Mouse (Mus musculus): ENCODE results near the gene Nol4l.
"Not testable (repeated sequence)": the region's sequence is repeated elsewhere in the genome, so short reads cannot be mapped to it uniquely, and the experiment has no call there.

Gene Nol4l

DNA sequence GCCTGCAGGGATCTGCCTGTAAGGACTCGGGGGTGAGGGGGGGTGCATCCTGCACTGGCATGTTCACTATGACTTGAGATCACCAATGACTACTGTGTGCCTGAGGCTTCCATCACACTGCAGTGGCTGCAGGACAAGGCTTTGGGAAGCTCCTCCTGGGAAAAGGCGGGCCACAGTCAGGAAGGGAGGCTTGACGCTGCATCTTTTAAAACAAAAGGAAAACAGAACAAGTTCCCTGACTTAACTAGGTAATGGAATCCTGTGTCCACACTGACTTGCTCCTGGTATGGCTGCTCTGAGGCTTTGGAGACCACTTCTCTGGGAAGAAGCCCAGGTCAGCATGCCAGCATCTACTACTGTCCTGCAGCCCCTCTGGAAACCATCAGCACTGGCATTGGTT is 120.8 kb downstream of the Nol4l start:
- no peak for DNase-seq

DNA sequence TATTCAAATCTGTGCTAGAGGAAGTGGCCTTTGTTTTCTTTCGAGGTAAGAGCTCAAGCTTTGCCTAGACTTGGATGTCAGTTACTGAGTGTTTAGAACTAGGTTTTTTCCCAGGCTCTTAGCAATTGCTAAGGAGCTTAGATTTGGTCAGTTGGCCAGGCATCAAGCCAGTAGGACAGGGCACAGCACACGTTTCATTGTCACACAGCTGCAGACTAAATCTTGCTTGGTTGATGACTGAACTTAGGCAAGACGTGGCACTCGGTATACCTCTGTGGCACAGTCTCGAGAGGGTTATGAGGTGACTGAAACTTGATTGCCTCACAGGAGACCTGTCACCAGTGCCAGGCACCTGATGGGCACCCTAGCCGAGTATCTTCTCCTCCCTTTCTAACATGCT is 122.9 kb downstream of the Nol4l start:
- DNase-seq, result no peak

DNA sequence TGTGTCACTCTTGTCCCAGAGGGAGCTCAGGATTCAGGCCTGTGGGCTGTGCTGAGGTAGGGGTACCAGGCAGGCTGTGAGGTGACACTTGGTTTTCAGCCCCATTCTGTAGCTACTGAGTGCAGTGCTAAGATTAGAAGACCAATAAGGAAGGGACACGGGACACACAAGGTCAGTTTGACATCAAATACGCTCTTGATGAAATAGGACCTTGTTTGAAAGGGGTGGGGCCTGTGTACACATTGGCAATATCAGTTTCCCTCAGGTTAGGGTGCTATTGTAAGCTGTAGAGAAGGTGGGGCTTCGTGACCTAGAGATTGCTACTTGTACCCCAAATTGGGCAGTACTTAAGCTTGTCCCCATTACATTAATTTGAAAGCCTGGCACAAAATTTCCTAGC is 124.9 kb downstream of the Nol4l start:
- DNase-seq, result no peak

DNA sequence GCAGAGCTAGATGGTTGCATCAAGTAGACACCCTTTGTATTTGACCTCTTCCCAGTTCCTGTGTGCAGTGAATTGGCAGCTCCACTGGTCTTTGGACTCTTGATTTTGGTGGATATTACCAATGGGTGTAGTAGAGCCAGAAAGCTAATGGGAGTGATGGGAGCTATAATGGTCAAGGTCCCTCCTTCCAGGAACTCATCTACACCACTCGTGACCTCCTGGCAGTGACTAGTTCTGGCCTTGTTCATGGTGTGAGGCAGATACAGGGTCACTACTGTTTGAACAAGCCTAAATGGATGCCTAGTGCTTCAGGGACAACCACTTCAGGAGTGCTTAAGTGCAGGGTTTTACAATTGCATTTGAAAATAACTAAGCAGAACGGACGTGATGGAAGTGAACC is 125.7 kb downstream of the Nol4l start:
- DNase-seq, result no peak

DNA sequence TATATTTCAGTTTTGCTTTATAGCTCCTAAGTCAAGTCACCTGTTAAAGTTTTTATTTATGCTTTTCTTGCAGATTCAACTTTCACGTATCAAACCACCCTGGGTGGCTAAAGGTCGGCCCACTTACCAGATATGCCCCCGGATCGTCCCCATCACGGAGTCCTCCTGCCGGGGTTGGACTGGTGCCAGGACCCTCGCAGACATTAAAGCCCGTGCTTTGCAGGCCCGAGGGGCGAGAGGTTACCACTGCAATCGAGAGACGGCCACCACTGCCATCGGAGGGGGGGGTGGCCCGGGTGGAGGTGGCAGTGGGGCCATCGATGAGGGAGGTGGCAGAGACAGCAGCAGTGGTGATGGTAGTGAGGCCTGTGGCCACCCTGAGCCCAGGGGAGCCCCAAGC is 130.6 kb downstream of the Nol4l start:
- DNase-seq, result no peak

DNA sequence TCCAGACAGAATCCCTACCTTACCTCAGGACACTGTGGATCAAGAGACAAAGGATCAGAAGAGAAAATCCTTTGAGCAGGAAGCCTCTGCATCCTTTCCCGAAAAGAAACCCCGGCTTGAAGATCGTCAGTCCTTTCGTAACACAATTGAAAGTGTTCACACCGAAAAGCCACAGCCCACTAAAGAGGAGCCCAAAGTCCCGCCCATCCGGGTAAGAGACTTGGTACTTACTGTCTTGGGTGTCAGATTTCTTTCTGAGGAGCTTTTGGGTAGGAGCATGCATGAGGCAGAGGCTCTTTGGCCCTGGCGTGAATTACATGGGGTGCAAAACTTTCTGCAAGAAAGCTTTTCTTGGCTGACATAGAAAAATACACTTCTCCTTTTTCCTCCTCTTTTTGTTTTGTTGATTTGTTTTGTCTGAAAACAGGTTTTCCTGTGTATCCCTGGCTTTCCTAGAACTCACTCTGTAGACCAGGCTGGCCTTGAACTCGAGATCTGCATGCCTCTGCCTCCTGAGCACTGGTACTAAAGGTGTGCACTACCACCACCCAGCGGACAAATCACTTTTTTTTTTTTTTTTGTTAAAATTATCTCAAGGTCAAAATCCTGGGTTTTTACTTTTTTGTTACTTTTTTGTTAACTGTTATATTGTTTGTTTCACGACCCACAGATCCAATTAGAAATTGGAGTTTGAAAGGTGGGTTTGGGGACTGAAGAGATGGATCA is 131.8 kb downstream of the Nol4l start:
- DNase-seq, result no peak

DNA sequence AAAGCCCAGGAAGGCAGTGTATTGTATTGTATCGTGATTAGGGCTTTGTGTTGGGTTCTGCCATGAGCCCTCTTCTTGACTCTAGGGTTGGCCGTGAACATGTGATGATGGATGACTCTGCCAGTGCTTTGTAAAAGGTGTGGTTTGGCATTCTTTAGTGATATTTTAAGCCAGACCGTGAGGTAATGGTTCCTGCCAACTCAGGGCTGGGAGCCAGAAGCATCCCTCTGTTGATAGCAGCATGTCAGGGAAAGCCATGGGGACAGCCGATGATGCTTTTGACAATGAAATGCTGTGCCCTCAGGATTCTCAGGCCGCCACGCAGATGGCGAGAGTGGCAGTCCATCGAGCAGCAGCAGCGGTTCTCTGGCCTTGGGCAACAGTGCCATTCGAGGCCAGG is 136.7 kb downstream of the Nol4l start:
- no peak for DNase-seq

DNA sequence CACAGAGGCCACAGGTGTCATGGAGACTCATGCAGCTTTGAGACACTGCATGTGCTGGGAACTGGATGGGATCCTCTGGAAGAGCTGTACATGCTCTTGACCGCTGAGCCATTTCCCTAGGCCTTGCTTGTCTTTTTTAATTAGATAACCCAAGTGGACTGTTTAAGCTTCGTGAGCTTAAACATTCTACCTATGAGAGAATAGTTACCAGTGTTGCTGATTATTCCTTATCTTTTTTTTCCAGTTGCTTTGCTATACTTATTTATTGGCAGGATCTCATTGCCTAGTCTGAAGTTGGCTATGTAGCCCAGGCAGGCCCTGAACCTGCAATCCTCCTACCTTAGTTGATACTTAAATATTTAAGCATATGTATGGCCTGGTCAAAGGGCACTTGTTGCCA is 139.9 kb downstream of the Nol4l start:
- DNase-seq, result no peak

DNA sequence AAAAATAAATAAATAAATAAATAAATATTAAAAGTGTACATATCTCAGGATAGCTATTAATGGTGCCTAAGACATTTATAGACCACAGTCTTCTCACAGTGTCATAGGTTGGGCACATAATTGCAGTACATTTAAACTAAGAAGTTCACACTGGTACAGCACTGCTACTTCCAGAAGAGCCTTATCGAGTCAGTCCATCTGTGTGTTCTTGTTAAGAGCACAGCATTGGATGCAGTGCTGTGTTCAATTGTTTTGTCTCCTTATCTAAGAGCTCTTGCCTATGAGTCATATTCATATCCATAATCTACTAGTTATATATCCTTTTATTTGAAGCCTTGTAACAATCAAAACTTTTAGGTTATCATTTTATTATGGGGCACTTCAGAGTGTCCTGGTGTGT is 149.3 kb downstream of the Nol4l start:
- no peak for DNase-seq

DNA sequence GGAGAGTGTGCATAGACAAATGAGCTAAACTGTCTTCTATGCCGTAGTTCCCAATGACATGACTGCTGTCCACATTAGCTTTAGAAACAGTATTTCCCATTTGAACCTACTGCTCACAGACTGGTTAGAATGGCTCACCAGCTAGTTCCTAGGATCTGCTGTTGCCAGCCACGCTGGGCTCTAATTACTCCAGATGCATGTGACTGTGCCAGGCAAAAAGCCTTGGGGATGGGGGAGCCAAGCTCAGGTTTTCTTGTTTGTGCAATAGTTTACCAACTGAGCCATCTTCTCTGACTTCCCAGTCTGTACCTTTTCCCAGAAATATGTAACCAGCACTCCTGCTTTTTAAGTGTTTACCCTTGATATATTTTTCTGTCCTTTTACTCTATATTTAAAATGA is 154.4 kb downstream of the Nol4l start:
- no peak for DNase-seq

DNA sequence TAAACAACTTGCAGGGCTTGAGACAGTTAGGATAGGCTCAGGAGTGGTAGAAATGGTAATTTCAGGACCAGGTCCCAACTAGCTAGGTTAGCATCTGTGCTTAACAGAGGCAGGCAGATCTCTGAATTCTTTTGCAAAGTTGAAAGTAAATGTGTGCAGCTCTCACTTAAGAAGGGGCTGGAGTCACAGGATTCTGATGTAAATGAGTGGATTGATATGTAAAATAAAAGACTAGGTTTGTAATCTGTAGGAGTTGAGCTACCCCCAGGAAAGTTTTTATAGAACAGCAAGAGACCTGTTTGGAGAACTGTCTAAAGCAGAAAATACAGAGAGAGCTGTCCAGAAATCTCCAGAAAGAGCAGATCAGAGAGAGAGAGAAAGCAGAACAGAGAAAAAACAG is 158.9 kb downstream of the Nol4l start:
- no peak for DNase-seq

DNA sequence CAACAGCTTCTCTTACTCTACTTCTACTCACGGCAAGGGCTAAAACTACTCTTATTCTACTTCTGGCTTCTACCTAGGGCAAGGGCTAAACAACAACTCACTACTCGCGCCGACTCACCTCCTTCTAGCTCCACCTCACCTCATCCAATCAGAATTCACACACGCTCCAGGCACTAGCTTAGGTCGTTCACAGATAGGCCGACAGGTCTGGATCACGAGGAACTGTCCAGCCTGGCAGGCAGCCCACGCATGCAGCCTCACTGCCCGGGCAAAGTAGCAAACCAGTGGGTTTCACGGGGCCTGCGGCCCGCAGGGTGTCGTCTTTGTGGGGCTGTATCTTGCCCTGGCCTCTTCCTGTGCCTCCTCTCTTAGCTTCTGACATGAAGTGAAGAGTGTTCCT is 165.2 kb downstream of the Nol4l start:
- DNase-seq, result not testable (repeated sequence)

DNA sequence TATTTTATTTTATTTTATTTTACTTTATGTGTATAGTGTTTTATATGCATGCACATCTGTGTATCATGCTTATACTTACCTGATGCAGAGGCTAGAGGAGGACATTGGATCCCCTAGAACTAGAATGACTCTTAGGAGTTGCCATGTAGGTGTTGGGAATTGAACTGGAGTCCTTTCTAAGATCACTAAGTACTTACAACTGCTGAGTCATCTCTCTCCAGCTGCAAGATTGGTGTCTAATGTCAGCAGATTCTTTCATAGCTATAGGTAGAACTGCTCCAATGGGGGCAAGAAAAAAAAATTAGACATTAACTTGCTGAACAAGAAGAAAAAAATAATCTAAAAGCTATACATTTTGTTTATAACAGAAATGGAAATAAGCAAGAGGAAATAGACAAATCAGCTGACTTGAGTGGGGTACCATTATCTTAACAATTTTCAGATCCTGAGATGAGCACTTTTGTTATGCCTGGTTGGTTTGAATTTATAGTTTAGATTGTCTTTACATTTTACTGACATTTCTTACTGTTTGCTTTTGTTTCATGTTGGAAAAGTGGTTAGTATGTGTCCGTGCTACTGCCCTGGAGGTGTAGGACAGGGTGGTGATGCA is 168.6 kb downstream of the Nol4l start:
- no peak for DNase-seq
